Mouse (Mus musculus): ENCODE measurements at regions not wholly inside any gene's neighbourhood (a gene's known extent, or its start where the extent isn't known, plus 50 kb on each side); places are given as distances from the start of the nearest gene placed in this dataset.
A peak's percentile ranks its signal among the peaks of the same experiment; 100 is the strongest.

GRCm38 (mm10) chr11:51916033-51916929 is 51.2 kb upstream of the Cdkn2aipnl start:
- TF ChIP-seq POLR2A (IDR thresholded peaks at IDR 0.05; ENCODE audit: extremely low read depth, insufficient read depth, low read length) (peak; percentile 54; the same call in 1 of the 2 replicates), CTCF (IDR thresholded peaks at IDR 0.05; ENCODE audit: extremely low read depth, insufficient read depth, low read length) (no peak)

Measured in cortical plate, adult 2 months (tissue).